Mouse (Mus musculus) midbrain, embryonic 16.5 days (tissue): Measurements from ENCODE around the gene Trpv2. TPM values are rescaled to one million over a fixed set of nuclear protein-coding genes. Genes with fewer than 3 reads are reported as not detected.

Experiments
- ATAC-seq: fragments of 200-750 bp; cut with Nextera tagmentation; 2 replicates; pipeline ENCODE4 v1.8.0; 2017; ENCODE audit warnings: moderate TSS enrichment
- H3K27ac ChIP-seq: fragments of 300-500 bp; sonication (generic); 2 replicates; pipeline ENCODE4 v1.5.1; 2014; ENCODE audit warnings: mild to moderate bottlenecking, low read length, mixed read lengths
- H3K27me3 ChIP-seq: fragments of 300-500 bp; sonication (generic); 2 replicates; pipeline ENCODE4 v1.6.1; 2014; ENCODE audit warnings: low read depth, low read length, mixed read lengths; ENCODE audit not compliant: control insufficient read depth, insufficient read depth
- H3K36me3 ChIP-seq: fragments of 300-500 bp; sonication (generic); 2 replicates; pipeline ENCODE4 v1.6.1; 2014; ENCODE audit warnings: mild to moderate bottlenecking, low read length, moderate library complexity, mixed read lengths; ENCODE audit not compliant: control insufficient read depth, insufficient read depth
- H3K4me1 ChIP-seq: fragments of 300-500 bp; sonication (generic); 2 replicates; pipeline ENCODE4 v1.6.1; 2014; ENCODE audit warnings: mild to moderate bottlenecking, low read length, mixed read lengths; ENCODE audit not compliant: control insufficient read depth, insufficient read depth
- H3K4me2 ChIP-seq: fragments of 300-500 bp; sonication (generic); 2 replicates; pipeline ENCODE4 v1.6.1; 2014; ENCODE audit warnings: mild to moderate bottlenecking, low read length, mixed read lengths
- H3K4me3 ChIP-seq: fragments of 300-500 bp; sonication (generic); 2 replicates; pipeline ENCODE4 v1.5.1; 2014; ENCODE audit warnings: low read depth, mild to moderate bottlenecking, low read length, moderate library complexity, mixed read lengths
- H3K9ac ChIP-seq: fragments of 300-500 bp; sonication (generic); 2 replicates; pipeline ENCODE4 v1.6.1; 2014; ENCODE audit warnings: low read depth, low read length, mixed read lengths
- H3K9me3 ChIP-seq: fragments of 300-500 bp; sonication (generic); replicated peaks from 2 replicates; pipeline ENCODE4 v1.6.1; 2014; ENCODE audit warnings: mild to moderate bottlenecking, low read length, mixed read lengths; ENCODE audit not compliant: control insufficient read depth, poor library complexity, severe bottlenecking
- WGBS: fragments of 180-500 bp; shearing (Covaris S2); extraction: QIAGEN DNeasy Blood & Tissue Kit; methylation state at CpG from one replicate; pipeline ENCODE4 v1.1.7; 2014; 5-methylcytosine and 5-hydroxymethylcytosine counted together
- polyA plus RNA-seq: library from polyadenylated mRNA; unstranded; fragments of >200 nt; fragmentation: Nextera tagmentation; extraction: Ambion mirVana; gene quantifications from 2 replicates; pipeline ENCODE4 v1.2.1, GENCODE M21; 2015

Gene Trpv2
- polyA plus RNA-seq, 1 experiment from 2014 or later: 43.7 TPM

GRCm38 (mm10) chr11:62604886-62605618, 30.8 kb downstream of the Trpv2 start:
- H3K4me2 ChIP-seq: peak overlapping the region; percentile 75
- H3K4me3 ChIP-seq: no peak overlapping the region
- peaks cover 18% of the 10 kb centered on the region for H3K36me3 ChIP-seq
- H3K4me1 ChIP-seq: peaks cover 37% of the 10 kb centered on the region
- no peaks in the 10 kb centered on the region for H3K27me3 ChIP-seq
- H3K27ac ChIP-seq: no peak overlapping the region
- no peaks in the 10 kb centered on the region for H3K9me3 ChIP-seq
- 22% methylated on average over 3 of the region's 3 CpGs for WGBS
- ATAC-seq: no peak
- H3K9ac ChIP-seq: peak overlapping the region; percentile 8

DNA sequence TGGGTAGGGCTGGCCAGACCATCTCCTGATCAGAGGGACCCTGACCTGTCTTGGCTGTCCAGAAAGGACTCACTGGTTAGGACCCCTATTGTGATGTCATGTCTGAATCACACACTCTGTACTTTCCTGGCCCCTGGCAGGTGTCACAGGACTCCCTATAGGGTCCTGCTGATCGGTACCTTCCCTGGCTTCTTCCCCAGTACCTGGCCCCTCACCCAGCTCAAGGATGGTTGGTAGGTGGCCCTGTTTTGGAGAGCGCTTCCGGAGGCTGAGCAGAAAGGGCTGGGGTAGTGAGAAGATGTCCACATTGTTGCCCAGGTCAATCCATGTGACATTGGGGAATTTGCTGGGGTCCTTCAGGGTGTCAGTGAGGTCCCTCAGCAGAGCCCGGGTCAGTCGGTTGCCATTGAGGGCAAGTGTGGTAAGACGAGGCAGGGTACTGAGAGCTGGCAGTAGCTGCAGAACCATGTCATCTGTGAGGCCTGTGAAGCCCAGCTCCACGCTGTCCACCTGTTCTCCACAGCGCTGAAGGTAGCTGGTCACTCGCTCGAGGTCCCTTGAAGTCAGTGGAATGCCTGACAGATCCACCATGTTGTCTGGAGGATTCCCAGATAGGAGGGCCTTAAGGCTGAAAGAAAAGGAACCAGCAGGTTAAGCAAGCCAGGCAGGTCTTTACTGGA, 31.5 kb downstream of the Trpv2 start:
- peak overlapping the region; percentile 75; the same call in 1 of the 2 replicates for H3K4me2 ChIP-seq
- H3K27me3 ChIP-seq: no peaks in the 10 kb centered on the region
- 43% methylated on average over 10 of the region's 10 CpGs for WGBS
- H3K4me1 ChIP-seq: peaks cover 37% of the 10 kb centered on the region
- H3K4me3 ChIP-seq: no peak overlapping the region
- H3K27ac ChIP-seq: 0 out of 2 replicates have a peak overlapping the region, but pooled peaks have one; percentile 5
- no peak for ATAC-seq
- H3K36me3 ChIP-seq: peaks cover 18% of the 10 kb centered on the region
- peak overlapping the region; percentile 8 for H3K9ac ChIP-seq
- H3K9me3 ChIP-seq: no peaks in the 10 kb centered on the region

- ATAC-seq: no peak
These were observed 32.2 kb downstream of the Trpv2 start for GRCm38 (mm10) chr11:62606299-62607169.

GRCm38 (mm10) chr11:62607170-62607951, 33.1 kb downstream of the Trpv2 start:
- no peaks in the 10 kb centered on the region for H3K9me3 ChIP-seq
- no peak overlapping the region for H3K4me3 ChIP-seq
- no peak for ATAC-seq
- H3K27ac ChIP-seq: no peak overlapping the region
- H3K9ac ChIP-seq: no peak overlapping the region
- H3K27me3 ChIP-seq: no peaks in the 10 kb centered on the region
- H3K36me3 ChIP-seq: peaks cover 18% of the 10 kb centered on the region
- WGBS: 59% methylated on average over 10 of the region's 10 CpGs
- H3K4me2 ChIP-seq: no peak overlapping the region
- peaks cover 37% of the 10 kb centered on the region for H3K4me1 ChIP-seq

More at GRCm38 (mm10) chr11:62606299-62607169, 32.2 kb downstream of the Trpv2 start:
- no peaks in the 10 kb centered on the region for H3K9me3 ChIP-seq
- peak overlapping the region; percentile 36 for H3K9ac ChIP-seq
- no peak overlapping the region for H3K4me2 ChIP-seq
- 0 out of 2 replicates have a peak overlapping the region, but pooled peaks have one; percentile 5 for H3K27ac ChIP-seq
- H3K27me3 ChIP-seq: no peaks in the 10 kb centered on the region
- peaks cover 37% of the 10 kb centered on the region for H3K4me1 ChIP-seq
- no peak overlapping the region for H3K4me3 ChIP-seq
- H3K36me3 ChIP-seq: peaks cover 18% of the 10 kb centered on the region
- WGBS: 63% methylated on average over 10 of the region's 10 CpGs

DNA sequence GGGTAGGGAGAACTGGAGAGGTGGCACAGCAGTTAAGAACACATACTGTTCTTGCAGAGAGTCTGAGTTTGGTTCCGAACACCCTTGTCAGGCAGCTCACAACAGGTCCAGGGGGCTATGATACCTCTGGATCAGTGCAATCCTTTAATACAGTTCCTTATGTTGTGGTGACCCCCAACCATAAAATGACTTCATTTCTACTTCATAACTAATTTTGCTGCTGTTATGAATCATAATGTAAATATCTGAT, 33.6 kb downstream of the Trpv2 start:
- Histone ChIP-seq H3K4me1 (peaks cover 42% of the 10 kb centered on the region), H3K27ac (no peak overlapping the region)
- WGBS: 100% methylated on average over 1 of the region's 1 CpGs

GRCm38 (mm10) chr11:62608826-62609675, 34.8 kb downstream of the Trpv2 start:
- Histone ChIP-seq H3K4me3 (no peak overlapping the region), H3K4me1 (peaks cover 41% of the 10 kb centered on the region), H3K36me3 (peaks cover 18% of the 10 kb centered on the region), H3K9me3 (no peaks in the 10 kb centered on the region), H3K27me3 (no peaks in the 10 kb centered on the region), H3K27ac (no peak overlapping the region), H3K4me2 (no peak overlapping the region), H3K9ac (no peak overlapping the region)
- 86% methylated on average over 10 of the region's 10 CpGs for WGBS
- no peak for ATAC-seq

More for the DNA sequence above, 33.6 kb downstream of the Trpv2 start:
- no peak overlapping the region for H3K9ac ChIP-seq
- H3K27me3 ChIP-seq: no peaks in the 10 kb centered on the region
- H3K36me3 ChIP-seq: peaks cover 18% of the 10 kb centered on the region
- no peak overlapping the region for H3K4me3 ChIP-seq
- no peak for ATAC-seq
- H3K4me2 ChIP-seq: no peak overlapping the region
- H3K9me3 ChIP-seq: no peaks in the 10 kb centered on the region

DNA sequence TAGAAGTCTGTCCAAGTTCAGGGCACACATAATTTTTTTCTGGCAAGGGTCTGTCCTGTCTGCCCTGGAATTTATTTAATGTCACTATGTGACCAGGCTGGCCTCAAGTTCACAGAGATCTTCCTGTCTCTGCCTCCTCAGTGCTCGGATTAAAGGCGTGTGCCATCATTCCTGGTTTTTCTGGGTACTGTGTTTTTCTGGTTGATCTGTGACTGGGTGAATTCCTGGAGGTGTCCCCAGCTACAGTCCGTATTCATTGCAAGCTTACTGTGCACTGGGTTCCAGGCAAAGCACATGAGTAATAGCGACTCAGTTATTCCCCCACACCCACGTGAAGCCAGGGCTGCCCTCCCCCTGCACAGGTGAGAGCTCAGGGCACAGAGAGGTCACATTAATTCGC, 36.0 kb downstream of the Trpv2 start:
- no peak overlapping the region for H3K4me3 ChIP-seq
- WGBS: 82% methylated on average over 6 of the region's 6 CpGs
- H3K9ac ChIP-seq: no peak overlapping the region
- no peaks in the 10 kb centered on the region for H3K27me3 ChIP-seq
- H3K4me1 ChIP-seq: peaks cover 40% of the 10 kb centered on the region
- no peak overlapping the region for H3K4me2 ChIP-seq
- no peaks in the 10 kb centered on the region for H3K9me3 ChIP-seq
- no peak for ATAC-seq
- H3K27ac ChIP-seq: no peak overlapping the region
- peaks cover 10% of the 10 kb centered on the region for H3K36me3 ChIP-seq

GRCm38 (mm10) chr11:62612604-62613003, 38.3 kb downstream of the Trpv2 start:
- Histone ChIP-seq H3K36me3 (0 out of 2 replicates have a peak, but pooled peaks cover under 1% of the 10 kb centered on the region), H3K4me1 (peaks cover 23% of the 10 kb centered on the region), H3K27me3 (no peaks in the 10 kb centered on the region), H3K9me3 (no peaks in the 10 kb centered on the region), H3K4me2 (peak overlapping the region; percentile 52), H3K27ac (peak overlapping the region; percentile 90), H3K4me3 (no peak overlapping the region), H3K9ac (peak overlapping the region; percentile 47; the same call in 1 of the 2 replicates)
- 0 out of 2 replicates have a peak, but pooled peaks have one; percentile 1 for ATAC-seq
- WGBS: 47% methylated on average over 10 of the region's 10 CpGs
